Comparison of ENCODE assay signal across 25 mouse cellular contexts in the genomic region with DNA sequence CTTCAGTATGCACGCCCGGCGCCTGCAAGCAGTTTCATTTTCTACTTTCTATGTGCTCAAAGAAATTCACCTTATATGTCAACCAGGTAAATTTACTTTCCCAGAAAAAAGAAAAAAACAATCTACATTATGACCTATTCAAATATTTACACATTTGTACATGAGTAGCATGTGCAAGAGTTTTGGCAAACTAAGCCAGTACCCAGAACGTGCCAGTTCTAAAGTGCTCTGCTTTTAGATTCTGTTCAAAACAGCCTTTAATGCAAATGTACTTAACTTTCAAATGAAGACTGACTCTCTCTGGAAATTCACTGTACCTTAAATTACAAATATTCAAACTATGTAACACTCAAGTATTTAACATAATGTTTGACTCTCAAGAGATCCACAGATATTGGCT.
"Had no signal": no experiment of that assay in that cellular context is flagged by ENCODE, and none has a peak within 500 bp of the region (broad histone marks: within the 10 kb centered on the region; RNA-seq: fewer than 3 reads in every experiment).

No protein-coding gene starts in this region.

- ATAC-seq: forebrain, embryonic 16.5 days; hindbrain, embryonic 16.5 days; inflammation-experienced regulatory T-cells, adult 6 months; intestine, embryonic 15.5 days; intestine, postnatal 0 days had no signal

- H3K9me3 ChIP-seq: heart, embryonic 13.5 days; heart, embryonic 15.5 days; hindbrain, embryonic 10.5 days; hindbrain, embryonic 12.5 days; intestine, embryonic 15.5 days; limb, embryonic 10.5 days; limb, embryonic 12.5 days had no signal

- H3K27ac ChIP-seq: heart, adult 2 months; heart, embryonic 13.5 days; heart, embryonic 15.5 days; hindbrain, embryonic 10.5 days; hindbrain, embryonic 12.5 days; hindbrain, embryonic 14.5 days; intestine, embryonic 15.5 days; layer of hippocampus, adult 2 months; left cerebral cortex, adult 2 months; limb, embryonic 10.5 days; limb, embryonic 12.5 days had no signal

- H3K4me2 ChIP-seq: heart, embryonic 11.5 days; heart, embryonic 13.5 days; heart, embryonic 15.5 days; hindbrain, embryonic 12.5 days; hindbrain, embryonic 14.5 days; intestine, embryonic 15.5 days; limb, embryonic 12.5 days had no signal

- DNase-seq: gastrocnemius, postnatal 14 days; gastrocnemius, postnatal 36 days; heart, adult 2 months; heart, postnatal 14 days; heart, postnatal 4 days; kidney, adult 18-20 months; kidney, adult 8-10 months; kidney, postnatal 10 days; kidney, postnatal 25 days; kidney, postnatal 4 days had no signal

- H3K36me3 ChIP-seq: intestine, embryonic 15.5 days had no signal

- H3K4me3 ChIP-seq: heart, adult 2 months; heart, embryonic 13.5 days; heart, embryonic 15.5 days; hindbrain, embryonic 10.5 days; hindbrain, embryonic 12.5 days; intestine, embryonic 15.5 days; layer of hippocampus, adult 2 months; left cerebral cortex, adult 2 months; limb, embryonic 10.5 days; limb, embryonic 12.5 days had no signal

- H3K4me1 ChIP-seq: heart, embryonic 13.5 days; heart, embryonic 15.5 days; hindbrain, embryonic 10.5 days; hindbrain, embryonic 12.5 days; intestine, embryonic 15.5 days; limb, embryonic 10.5 days; limb, embryonic 12.5 days had no signal

- H3K27me3 ChIP-seq: heart, embryonic 13.5 days; heart, embryonic 15.5 days; hindbrain, embryonic 12.5 days; intestine, embryonic 15.5 days; limb, embryonic 12.5 days had no signal

- H3K9ac ChIP-seq: heart, embryonic 13.5 days; heart, embryonic 15.5 days; hindbrain, embryonic 12.5 days; hindbrain, embryonic 14.5 days; intestine, embryonic 15.5 days; limb, embryonic 12.5 days had no signal
